Mouse (Mus musculus) frontal cortex, postnatal 14 days (tissue): ENCODE results near the gene Dnajb11.

Experiments used
- DNase-seq, 2 experiments: peaks; one replicate each; pipeline ENCODE4 v3.0.0; 2022; ENCODE audit warnings: low spot score in 2 of 2

Gene Dnajb11

GRCm38 (mm10) chr16:22922433-22922832 is 64.8 kb downstream of the Dnajb11 start:
- DNase-seq, result no peak
